Mouse (Mus musculus): ENCODE data around the gene Tspyl4.

The Tspyl4 gene

GRCm38 (mm10) chr10:34309915-34310685 lies 12.9 kb downstream of the Tspyl4 start:
- TF ChIP-seq GATA4 (IDR thresholded peaks at IDR 0.05; ENCODE audit: insufficient replicate concordance, low read length) = no peak

GRCm38 (mm10) chr10:34312536-34312935 lies 15.3 kb downstream of the Tspyl4 start:
- no peak for TF ChIP-seq GATA4 (IDR thresholded peaks at IDR 0.05; ENCODE audit: insufficient replicate concordance, low read length)

GRCm38 (mm10) chr10:34316571-34317216 lies 19.5 kb downstream of the Tspyl4 start:
- TF ChIP-seq GATA4 (IDR thresholded peaks at IDR 0.05; ENCODE audit: insufficient replicate concordance, low read length) = no peak

- no peak for TF ChIP-seq GATA4 (IDR thresholded peaks at IDR 0.05; ENCODE audit: insufficient replicate concordance, low read length)
These were observed 20.0 kb downstream of the Tspyl4 start for GRCm38 (mm10) chr10:34317217-34317606.

- TF ChIP-seq GATA4 (IDR thresholded peaks at IDR 0.05; ENCODE audit: insufficient replicate concordance, low read length) = no peak
These were observed 23.6 kb downstream of the Tspyl4 start for GRCm38 (mm10) chr10:34320809-34321208.

- TF ChIP-seq GATA4 (IDR thresholded peaks at IDR 0.05; ENCODE audit: insufficient replicate concordance, low read length) = no peak
These were observed 29.5 kb downstream of the Tspyl4 start for GRCm38 (mm10) chr10:34326701-34327100.

- TF ChIP-seq GATA4 (IDR thresholded peaks at IDR 0.05; ENCODE audit: insufficient replicate concordance, low read length) = no peak
These were observed 29.9 kb downstream of the Tspyl4 start for GRCm38 (mm10) chr10:34327144-34327543.

GRCm38 (mm10) chr10:34328310-34328709 lies 31.1 kb downstream of the Tspyl4 start:
- no peak for TF ChIP-seq GATA4 (IDR thresholded peaks at IDR 0.05; ENCODE audit: insufficient replicate concordance, low read length)

GRCm38 (mm10) chr10:34341014-34341413 lies 43.8 kb downstream of the Tspyl4 start:
- no peak for TF ChIP-seq GATA4 (IDR thresholded peaks at IDR 0.05; ENCODE audit: insufficient replicate concordance, low read length)

GRCm38 (mm10) chr10:34341886-34342285 lies 44.6 kb downstream of the Tspyl4 start:
- TF ChIP-seq GATA4 (IDR thresholded peaks at IDR 0.05; ENCODE audit: insufficient replicate concordance, low read length) = no peak

All from liver, adult (tissue).